Mouse (Mus musculus): ENCODE measurements around the gene Gm20696. TPM values are rescaled to one million over a fixed set of nuclear protein-coding genes. Genes with fewer than 3 reads are reported as not detected.

Gene Gm20696
- polyA plus RNA-seq, 1 experiment from 2014 or later: 6.5 TPM

- H3K4me3 ChIP-seq: peak overlapping the region; percentile 26
- no peaks in the 10 kb centered on the region for H3K9me3 ChIP-seq
- peak overlapping the region; percentile 21; the same call in 1 of the 2 replicates for H3K9ac ChIP-seq
- no peaks in the 10 kb centered on the region; the same call in 1 of the 2 replicates for H3K36me3 ChIP-seq
- peak; percentile 91 for ATAC-seq (ENCODE audit: low FRiP score, low read depth)
- WGBS: 10% methylated on average over 20 of the region's 20 CpGs
- H3K27ac ChIP-seq: peak overlapping the region; percentile 93
- peak overlapping the region; percentile 60 for H3K4me2 ChIP-seq (replicated peaks)
- H3K4me1 ChIP-seq: peaks cover 57% of the 10 kb centered on the region
- no peaks in the 10 kb centered on the region for H3K27me3 ChIP-seq
Measured at GRCm38 (mm10) chr6:99485217-99485883, 181.2 kb downstream of the Gm20696 start.

GRCm38 (mm10) chr6:99484884-99485216 lies 181.7 kb downstream of the Gm20696 start:
- Histone ChIP-seq H3K36me3 (no peaks in the 10 kb centered on the region; the same call in 1 of the 2 replicates), H3K27me3 (no peaks in the 10 kb centered on the region), H3K27ac (peak overlapping the region; percentile 93), H3K9me3 (no peaks in the 10 kb centered on the region), H3K9ac (0 out of 2 replicates have a peak overlapping the region, but pooled peaks have one; percentile 21), H3K4me1 (peaks cover 54% of the 10 kb centered on the region), H3K4me2 (replicated peaks) (peak overlapping the region; percentile 60), H3K4me3 (peak overlapping the region; percentile 26)
- ATAC-seq (ENCODE audit: low FRiP score, low read depth): 0 out of 2 replicates have a peak, but pooled peaks have one; percentile 1
- 2% methylated on average over 8 of the region's 8 CpGs for WGBS

GRCm38 (mm10) chr6:99484197-99484725 lies 182.3 kb downstream of the Gm20696 start:
- H3K27ac ChIP-seq: peak overlapping the region; percentile 76
- WGBS: 32% methylated on average over 7 of the region's 7 CpGs

GRCm38 (mm10) chr6:99483556-99483955 lies 183.0 kb downstream of the Gm20696 start:
- ATAC-seq (ENCODE audit: low FRiP score, low read depth): no peak
- WGBS: 18% methylated on average over 10 of the region's 10 CpGs
- Histone ChIP-seq H3K4me1 (peaks cover 46% of the 10 kb centered on the region), H3K27me3 (no peaks in the 10 kb centered on the region), H3K9ac (no peak overlapping the region), H3K9me3 (no peaks in the 10 kb centered on the region), H3K36me3 (no peaks in the 10 kb centered on the region; the same call in 1 of the 2 replicates), H3K4me2 (replicated peaks) (peak overlapping the region; percentile 30), H3K27ac (0 out of 2 replicates have a peak overlapping the region, but pooled peaks have one; percentile 6), H3K4me3 (no peak overlapping the region)

More at GRCm38 (mm10) chr6:99484197-99484725, 182.3 kb downstream of the Gm20696 start:
- no peaks in the 10 kb centered on the region for H3K27me3 ChIP-seq
- H3K9ac ChIP-seq: no peak overlapping the region
- no peaks in the 10 kb centered on the region for H3K9me3 ChIP-seq
- peak; percentile 8 for ATAC-seq (ENCODE audit: low FRiP score, low read depth)
- H3K4me3 ChIP-seq: no peak overlapping the region
- no peaks in the 10 kb centered on the region; the same call in 1 of the 2 replicates for H3K36me3 ChIP-seq
- H3K4me2 ChIP-seq (replicated peaks): peak overlapping the region; percentile 60
- peaks cover 48% of the 10 kb centered on the region for H3K4me1 ChIP-seq

- Histone ChIP-seq H3K4me3 (no peak overlapping the region), H3K4me1 (peaks cover 46% of the 10 kb centered on the region), H3K4me2 (replicated peaks) (no peak overlapping the region), H3K36me3 (no peaks in the 10 kb centered on the region; the same call in 1 of the 2 replicates), H3K27ac (no peak overlapping the region), H3K9me3 (no peaks in the 10 kb centered on the region), H3K27me3 (no peaks in the 10 kb centered on the region), H3K9ac (no peak overlapping the region)
- no peak for ATAC-seq (ENCODE audit: low FRiP score, low read depth)
- 37% methylated on average over 7 of the region's 7 CpGs for WGBS
Measured at GRCm38 (mm10) chr6:99481568-99481967, 185.0 kb downstream of the Gm20696 start.

GRCm38 (mm10) chr6:99478873-99479650 lies 187.5 kb downstream of the Gm20696 start:
- no peak overlapping the region for H3K9ac ChIP-seq

GRCm38 (mm10) chr6:99475040-99475439 lies 191.6 kb downstream of the Gm20696 start:
- 0 out of 2 replicates have a peak, but pooled peaks have one; percentile 51 for ATAC-seq (ENCODE audit: low FRiP score, low read depth)
- H3K27me3 ChIP-seq: no peaks in the 10 kb centered on the region
- 52% methylated on average over 9 of the region's 9 CpGs for WGBS
- H3K4me1 ChIP-seq: peaks cover 32% of the 10 kb centered on the region
- H3K36me3 ChIP-seq: peaks cover 5% of the 10 kb centered on the region; the same call in 1 of the 2 replicates
- no peaks in the 10 kb centered on the region for H3K9me3 ChIP-seq
- H3K4me3 ChIP-seq: no peak overlapping the region
- no peak overlapping the region for H3K9ac ChIP-seq
- H3K27ac ChIP-seq: no peak overlapping the region
- no peak overlapping the region; the same call in 1 of the 2 replicates for H3K4me2 ChIP-seq (replicated peaks)

More at GRCm38 (mm10) chr6:99478873-99479650, 187.5 kb downstream of the Gm20696 start:
- Histone ChIP-seq H3K4me2 (replicated peaks) (no peak overlapping the region), H3K27ac (no peak overlapping the region), H3K4me1 (peaks cover 45% of the 10 kb centered on the region), H3K36me3 (no peaks in the 10 kb centered on the region; the same call in 1 of the 2 replicates), H3K9me3 (no peaks in the 10 kb centered on the region), H3K27me3 (no peaks in the 10 kb centered on the region), H3K4me3 (no peak overlapping the region)
- 84% methylated on average over 13 of the region's 13 CpGs for WGBS
- ATAC-seq (ENCODE audit: low FRiP score, low read depth): no peak

- Histone ChIP-seq H3K9ac (no peak overlapping the region; the same call in 1 of the 2 replicates), H3K4me3 (no peak overlapping the region), H3K9me3 (no peaks in the 10 kb centered on the region), H3K27ac (no peak overlapping the region), H3K36me3 (peaks cover 10% of the 10 kb centered on the region), H3K27me3 (no peaks in the 10 kb centered on the region), H3K4me2 (replicated peaks) (no peak overlapping the region), H3K4me1 (peaks cover 39% of the 10 kb centered on the region)
- 73% methylated on average over 5 of the region's 5 CpGs for WGBS
- no peak for ATAC-seq (ENCODE audit: low FRiP score, low read depth)
Measured at GRCm38 (mm10) chr6:99470906-99471305, 195.7 kb downstream of the Gm20696 start.

GRCm38 (mm10) chr6:99469134-99469834 lies 197.3 kb downstream of the Gm20696 start:
- Histone ChIP-seq H3K4me2 (replicated peaks) (no peak overlapping the region), H3K27ac (no peak overlapping the region), H3K27me3 (no peaks in the 10 kb centered on the region), H3K36me3 (peaks cover 10% of the 10 kb centered on the region), H3K9ac (no peak overlapping the region), H3K9me3 (no peaks in the 10 kb centered on the region), H3K4me3 (no peak overlapping the region), H3K4me1 (peaks cover 22% of the 10 kb centered on the region)
- ATAC-seq (ENCODE audit: low FRiP score, low read depth): no peak
- WGBS: 46% methylated on average over 12 of the region's 12 CpGs

- H3K36me3 ChIP-seq: peaks cover 5% of the 10 kb centered on the region
- peaks cover 26% of the 10 kb centered on the region for H3K4me1 ChIP-seq
- H3K4me2 ChIP-seq (replicated peaks): no peak overlapping the region
- WGBS: 50% methylated on average over 3 of the region's 3 CpGs
- no peaks in the 10 kb centered on the region for H3K27me3 ChIP-seq
- no peak overlapping the region for H3K4me3 ChIP-seq
- ATAC-seq (ENCODE audit: low FRiP score, low read depth): no peak
- no peak overlapping the region for H3K27ac ChIP-seq
- H3K9me3 ChIP-seq: no peaks in the 10 kb centered on the region
- H3K9ac ChIP-seq: no peak overlapping the region
Measured at GRCm38 (mm10) chr6:99467831-99468230, 198.8 kb downstream of the Gm20696 start.

- no peak overlapping the region for H3K4me2 ChIP-seq (replicated peaks)
- no peak overlapping the region for H3K4me3 ChIP-seq
- H3K27me3 ChIP-seq: no peaks in the 10 kb centered on the region
- no peak for ATAC-seq (ENCODE audit: low FRiP score, low read depth)
- H3K4me1 ChIP-seq: peaks cover 30% of the 10 kb centered on the region
- WGBS: 24% methylated on average over 8 of the region's 8 CpGs
- no peak overlapping the region for H3K27ac ChIP-seq
- no peaks in the 10 kb centered on the region for H3K9me3 ChIP-seq
- peaks cover 5% of the 10 kb centered on the region; the same call in 1 of the 2 replicates for H3K36me3 ChIP-seq
- H3K9ac ChIP-seq: no peak overlapping the region
Measured at GRCm38 (mm10) chr6:99467109-99467508, 199.5 kb downstream of the Gm20696 start.
